Mouse (Mus musculus): ENCODE measurements around the gene Raver1. TPM values are rescaled to one million over a fixed set of nuclear protein-coding genes. Genes with fewer than 3 reads are reported as not detected.
"Not testable (repeated sequence)": the region's sequence is repeated elsewhere in the genome, so short reads cannot be mapped to it uniquely, and the experiment has no call there.

The Raver1 gene
- total RNA-seq, 2 experiments from 2014 or later, result 28.0 to 29.0 TPM

- intact Hi-C loops (cut with DNase I), result loop anchor here (2.0 to 5.0 kb wide), 3 partner anchors 32 to 176 kb away; partner anchors contain the start of genes Eif3g and Tyk2
- Histone ChIP-seq H3K4me3 (peak within 1 kb of the TSS; percentile 94), H3K27ac (peak within 1 kb of the TSS; percentile 85)
- DNase-seq (ENCODE audit: extremely low spot score in 1 of 2, low spot score in 2 of 2), result peak; percentile 89 to 90
- no peak for TF ChIP-seq CTCF (IDR thresholded peaks at IDR 0.05)
Measured at GRCm38 (mm10) chr9:21073044-21073840, 18.6 kb downstream of the Raver1 start, which contains the start of the genes Gm49373 and Fdx1l. Gm49373 (minus strand) TSS chr9:21073096. Fdx1l (minus strand) TSS chr9:21073614.

GRCm38 (mm10) chr9:21072641-21073040 lies 19.2 kb downstream of the Raver1 start:
- peak overlapping the region; percentile 85 for H3K27ac ChIP-seq
- intact Hi-C loops (cut with DNase I), result loop anchor here (1.0 to 5.0 kb wide), 4 partner anchors 32 to 175 kb away; partner anchors contain the start of genes Eif3g and Tyk2
- DNase-seq (ENCODE audit: extremely low spot score in 1 of 2, low spot score in 2 of 2), result no peak
- no peak for TF ChIP-seq CTCF (IDR thresholded peaks at IDR 0.05)
- H3K4me3 ChIP-seq, result peak overlapping the region; percentile 94

DNA sequence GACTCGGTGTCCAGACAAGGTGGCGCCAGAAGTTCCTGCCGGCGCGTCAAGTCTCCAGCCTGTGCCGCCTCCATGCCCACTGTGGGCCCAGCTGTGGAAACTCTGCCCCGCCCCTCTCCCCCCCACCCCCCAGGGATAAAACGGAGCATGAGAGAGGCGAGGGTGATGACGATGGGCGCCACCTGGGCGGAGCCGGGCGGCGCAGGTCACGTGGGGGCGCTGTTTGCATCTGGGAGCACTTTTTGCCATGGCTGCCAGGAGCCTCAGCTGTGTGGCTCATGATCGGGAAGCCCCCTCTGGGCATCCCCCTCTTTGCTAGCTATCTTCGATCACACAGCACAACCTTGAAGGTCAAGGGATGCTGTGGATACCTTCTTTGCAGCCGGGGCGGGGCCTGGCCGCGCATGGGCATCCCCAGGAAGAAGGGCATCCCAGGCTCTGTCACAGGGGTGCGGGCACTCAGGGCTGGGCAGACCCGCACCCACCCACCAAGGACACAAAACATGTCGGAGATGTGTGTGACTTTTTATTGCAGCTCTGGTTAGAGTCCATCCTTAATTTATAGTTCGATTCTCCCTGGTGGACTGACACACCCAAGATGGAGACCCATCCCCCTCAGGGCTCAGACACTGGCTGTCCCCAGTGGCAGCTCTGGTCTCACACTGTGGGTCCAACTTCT lies 24.7 kb downstream of the Raver1 start, which contains the start of gene Zglp1:
Zglp1 (minus strand) TSS at position 88 of the 679 bp plus-strand sequence.
- H3K27ac ChIP-seq, result no peak within 1 kb of the TSS
- no peak for DNase-seq (ENCODE audit: extremely low spot score in 1 of 2, low spot score in 2 of 2)
- intact Hi-C loops (cut with DNase I), result no loop called here
- no peak for TF ChIP-seq CTCF (IDR thresholded peaks at IDR 0.05)
- H3K4me3 ChIP-seq, result no peak within 1 kb of the TSS

GRCm38 (mm10) chr9:21062928-21063327 lies 28.9 kb downstream of the Raver1 start:
- Histone ChIP-seq H3K27ac (peak overlapping the region; percentile 91), H3K4me3 (no peak overlapping the region)
- peak; percentile 70 to 76 for DNase-seq (ENCODE audit: extremely low spot score in 1 of 2, low spot score in 2 of 2)
- intact Hi-C loops (cut with DNase I), result loop anchor here (1.0 kb wide), 2 partner anchors 22 to 31 kb away; partner anchors contain the start of gene Icam5
- TF ChIP-seq CTCF (IDR thresholded peaks at IDR 0.05), result no peak

DNA sequence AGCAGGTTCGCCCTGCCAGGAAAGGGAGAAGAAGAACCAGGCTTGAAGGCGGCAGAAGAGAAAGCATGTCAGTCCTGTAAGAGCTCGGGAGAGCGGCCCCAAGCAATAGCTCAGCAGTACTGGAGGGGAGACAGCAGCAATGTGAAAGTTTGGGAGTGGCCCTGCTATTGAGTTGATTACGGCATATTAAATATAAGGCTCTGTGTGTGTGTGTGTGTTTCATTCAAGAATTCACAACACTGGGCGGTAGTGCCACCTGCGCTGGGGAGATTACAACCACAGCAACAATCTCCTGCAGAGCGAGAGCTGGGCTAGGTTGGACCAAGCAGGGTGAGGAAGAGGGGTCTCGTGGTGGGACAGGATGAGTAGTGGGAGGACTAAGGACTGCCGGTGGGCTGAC lies 40.2 kb downstream of the Raver1 start:
- no peak overlapping the region for H3K4me3 ChIP-seq
- DNase-seq (ENCODE audit: extremely low spot score in 1 of 2, low spot score in 2 of 2), result no peak
- TF ChIP-seq CTCF (IDR thresholded peaks at IDR 0.05), result no peak
- intact Hi-C loops (cut with DNase I), result no loop called here
- no peak overlapping the region for H3K27ac ChIP-seq

- H3K4me3 ChIP-seq, result no peak overlapping the region
- intact Hi-C loops (cut with DNase I), result no loop called here
- TF ChIP-seq CTCF (IDR thresholded peaks at IDR 0.05), result no peak
- DNase-seq (ENCODE audit: extremely low spot score in 1 of 2, low spot score in 2 of 2), result no peak
- no peak overlapping the region for H3K27ac ChIP-seq
Measured at GRCm38 (mm10) chr9:21045235-21045634, 46.6 kb downstream of the Raver1 start.

DNA sequence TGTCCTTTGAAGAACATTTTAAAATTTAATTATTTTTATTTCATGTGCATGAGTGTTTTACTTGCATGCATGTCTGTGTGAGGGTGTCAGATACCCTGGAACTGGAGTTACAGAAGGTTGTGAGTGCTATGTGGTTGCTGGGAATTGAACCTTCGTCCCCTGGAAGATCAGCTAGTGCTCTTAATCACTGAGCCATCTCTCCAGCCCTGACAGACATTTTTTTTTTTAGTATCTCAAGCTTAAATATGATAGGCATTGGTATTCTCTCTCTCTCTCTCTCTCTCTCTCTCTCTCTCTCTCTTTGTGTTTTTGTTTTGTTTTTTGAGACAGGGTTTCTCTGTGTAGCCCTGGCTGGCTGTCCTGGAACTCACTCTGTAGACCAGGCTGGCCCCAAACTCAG lies 47.0 kb downstream of the Raver1 start:
- intact Hi-C loops (cut with DNase I); H3K27ac ChIP-seq; H3K4me3 ChIP-seq; DNase-seq (ENCODE audit: extremely low spot score in 1 of 2, low spot score in 2 of 2): not testable (repeated sequence)

GRCm38 (mm10) chr9:21043563-21043962 lies 48.2 kb downstream of the Raver1 start:
- DNase-seq (ENCODE audit: extremely low spot score in 1 of 2, low spot score in 2 of 2), result no peak
- intact Hi-C loops (cut with DNase I), result no loop called here
- no peak overlapping the region for H3K4me3 ChIP-seq
- TF ChIP-seq CTCF (IDR thresholded peaks at IDR 0.05), result no peak
- H3K27ac ChIP-seq, result no peak overlapping the region

- DNase-seq (ENCODE audit: extremely low spot score in 1 of 2, low spot score in 2 of 2), result peak; percentile 63 to 73
- intact Hi-C loops (cut with DNase I), result loop anchor here (1.0 to 2.0 kb wide), 2 partner anchors 22 to 31 kb away; partner anchors contain the start of genes Fdx1l and Gm49373
- Histone ChIP-seq H3K27ac (peak overlapping the region; percentile 87; the same call in 1 of the 2 replicates), H3K4me3 (no peak overlapping the region)
- TF ChIP-seq CTCF (IDR thresholded peaks at IDR 0.05), result no peak
Measured at GRCm38 (mm10) chr9:21041308-21041707, 50.5 kb downstream of the Raver1 start.

- DNase-seq (ENCODE audit: extremely low spot score in 1 of 2, low spot score in 2 of 2), result no peak
- Histone ChIP-seq H3K27ac (peak overlapping the region; percentile 58), H3K4me3 (no peak overlapping the region)
- intact Hi-C loops (cut with DNase I), result loop anchor here (2.0 kb wide), 1 partner anchor 33 kb away; the partner anchor contains the start of genes Fdx1l and Gm49373
- no peak for TF ChIP-seq CTCF (IDR thresholded peaks at IDR 0.05)
Measured at GRCm38 (mm10) chr9:21039779-21040178, 52.0 kb downstream of the Raver1 start.

- TF ChIP-seq CTCF (IDR thresholded peaks at IDR 0.05), result no peak
- peak overlapping the region; percentile 69 for H3K27ac ChIP-seq
- peak overlapping the region; percentile 28 for H3K4me3 ChIP-seq
- DNase-seq (ENCODE audit: extremely low spot score in 1 of 2, low spot score in 2 of 2), result peak; percentile 50 to 57
- intact Hi-C loops (cut with DNase I), result no loop called here
Measured at GRCm38 (mm10) chr9:21037481-21037891, 54.3 kb downstream of the Raver1 start.

GRCm38 (mm10) chr9:21036666-21037065 lies 55.1 kb downstream of the Raver1 start:
- DNase-seq (ENCODE audit: extremely low spot score in 1 of 2, low spot score in 2 of 2), result peak; percentile 24 to 28
- H3K27ac ChIP-seq, result peak overlapping the region; percentile 69; the same call in 1 of the 2 replicates
- intact Hi-C loops (cut with DNase I), result no loop called here

More at GRCm38 (mm10) chr9:21036666-21037065, 55.1 kb downstream of the Raver1 start:
- no peak for TF ChIP-seq CTCF (IDR thresholded peaks at IDR 0.05)
- 0 out of 2 replicates have a peak overlapping the region, but pooled peaks have one; percentile 6 for H3K4me3 ChIP-seq
